Mouse (Mus musculus): ENCODE measurements around the gene Aim2.

GRCm38 (mm10) chr1:173337008-173337407 is 13.7 kb upstream of the Aim2 start:
- TF ChIP-seq CTCF (conservative IDR thresholded peaks at IDR 0.05; ENCODE audit: low read length): no peak
- TF ChIP-seq NANOG (IDR thresholded peaks at IDR 0.05; ENCODE audit: borderline replicate concordance, low read length): no peak
- TF ChIP-seq POU5F1 (IDR thresholded peaks at IDR 0.05; ENCODE audit: borderline replicate concordance, low read length): no peak
